Mouse (Mus musculus) liver, embryonic 14.5 days (tissue): ENCODE data around the gene Zfp689. TPM values are rescaled to one million over a fixed set of nuclear protein-coding genes. Genes with fewer than 3 reads are reported as not detected.
"Not testable (repeated sequence)": the region's sequence is repeated elsewhere in the genome, so short reads cannot be mapped to it uniquely, and the experiment has no call there.

ENCODE experiments used
- ATAC-seq: fragments of 200-750 bp; cut with Nextera tagmentation; 2 replicates; pipeline ENCODE4 v1.8.0; 2017; ENCODE audit warnings: moderate number of reproducible peaks, mild to moderate bottlenecking, moderate library complexity; ENCODE audit not compliant: insufficient read depth
- DNase-seq, 3 experiments: peaks; one replicate each; pipeline ENCODE4 v3.0.0-alpha.2; 2012 to 2013; ENCODE audit warnings: low read depth in 3 of 3, low spot score in 3 of 3
- H3K27ac ChIP-seq: fragments of 300-500 bp; sonication (generic); 2 replicates; pipeline ENCODE4 v1.5.1; 2014; ENCODE audit warnings: moderate library complexity, mild to moderate bottlenecking, control low read depth, inconsistent platforms
- H3K27me3 ChIP-seq: fragments of 300-500 bp; sonication (generic); 2 replicates; pipeline ENCODE4 v1.6.1; 2014; ENCODE audit warnings: mild to moderate bottlenecking, low read length, moderate library complexity; ENCODE audit not compliant: control insufficient read depth, insufficient read depth
- H3K36me3 ChIP-seq: fragments of 300-500 bp; sonication (generic); replicated peaks from 2 replicates; pipeline ENCODE4 v1.6.1; 2014; ENCODE audit warnings: low read depth; ENCODE audit not compliant: control insufficient read depth, insufficient read depth
- H3K4me1 ChIP-seq, 2 experiments: fragments of 200-500 bp in 1 of 2; fragments of 300-500 bp in 1 of 2; sonication (generic) in 1 of 2; replicated peaks; 2 replicates each; pipeline ENCODE4 v1.6.1; 2012 to 2014; ENCODE audit warnings: antibody characterized with exemption in 1 of 2, inconsistent platforms in 1 of 2, low read length in 1 of 2; ENCODE audit not compliant: control insufficient read depth in 2 of 2, insufficient read depth in 2 of 2
- H3K4me2 ChIP-seq: fragments of 300-500 bp; sonication (generic); 2 replicates; pipeline ENCODE4 v1.6.1; 2014; ENCODE audit warnings: low read depth, mild to moderate bottlenecking, control low read depth, moderate library complexity
- H3K4me3 ChIP-seq, 2 experiments: fragments of 200-500 bp in 1 of 2; fragments of 300-500 bp in 1 of 2; sonication (generic) in 1 of 2; 2 replicates each; pipeline ENCODE4 v1.5.1; 2012 to 2014; ENCODE audit warnings: low read depth in 2 of 2, low read length in 2 of 2, mild to moderate bottlenecking in 2 of 2, control low read depth in 1 of 2, inconsistent platforms in 1 of 2, moderate library complexity in 1 of 2; ENCODE audit not compliant: insufficient read depth in 1 of 2
- H3K9ac ChIP-seq: fragments of 300-500 bp; sonication (generic); replicated peaks from 2 replicates; pipeline ENCODE4 v1.6.1; 2014; ENCODE audit warnings: mild to moderate bottlenecking, control low read depth, moderate library complexity
- H3K9me3 ChIP-seq: fragments of 300-500 bp; sonication (generic); 2 replicates; pipeline ENCODE4 v1.6.1; 2016; ENCODE audit warnings: low read length, mixed read lengths; ENCODE audit not compliant: control insufficient read depth
- CTCF ChIP-seq: IDR thresholded peaks from 2 replicates; pipeline ENCODE4 v1.5.1; 2016; ENCODE audit warnings: antibody characterized with exemption, low read depth, control low read depth
- EP300 ChIP-seq: IDR thresholded peaks from 2 replicates; pipeline ENCODE4 v1.6.1; 2016; ENCODE audit warnings: antibody characterized with exemption, low read depth
- WGBS: fragments of 180-500 bp; shearing (Covaris S2); extraction: QIAGEN DNeasy Blood & Tissue Kit; methylation state at CpG from one replicate; pipeline ENCODE4 v1.1.7; 2014; ENCODE audit not compliant: insufficient replicate concordance; 5-methylcytosine and 5-hydroxymethylcytosine counted together
- polyA plus RNA-seq, 2 experiments: library from polyadenylated mRNA; depleted of rRNA in 1 of 2; stranded (reverse) in 1 of 2; unstranded in 1 of 2; fragments of >200 nt; fragmentation: Nextera tagmentation in 1 of 2; extraction: Ambion mirVana in 1 of 2; gene quantifications; 2 replicates each; pipeline versions ENCODE4 v1.2.1 to v1.2.3; 2012 to 2014

Gene Zfp689
- polyA plus RNA-seq, 2 experiments = 1.3 to 1.8 TPM

DNA sequence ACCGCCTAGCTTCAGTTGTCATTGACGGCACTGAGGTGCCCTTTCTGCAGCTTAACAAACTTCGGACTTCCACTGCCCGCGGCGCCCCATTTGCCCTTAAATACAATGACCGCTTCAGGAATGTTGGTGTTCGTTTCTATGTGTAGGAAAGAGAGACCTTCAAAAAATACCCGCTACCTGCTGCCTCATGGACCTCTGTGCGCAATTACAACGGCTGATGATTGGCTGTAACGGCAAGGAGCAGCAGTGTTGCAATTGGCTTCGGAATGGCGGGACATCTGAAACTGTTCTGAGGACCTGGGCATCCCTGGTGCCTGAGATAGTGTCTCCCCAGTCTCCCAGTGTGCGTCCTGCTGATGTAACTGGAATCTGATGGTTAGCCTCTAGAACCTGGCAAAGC lies 26.7 kb downstream of the Zfp689 start:
- Histone ChIP-seq H3K27me3 (peaks cover 4% of the 10 kb centered on the region; the same call in 1 of the 2 replicates), H3K27ac (no peak overlapping the region), H3K4me1 (peaks cover 5 to 15% of the 10 kb centered on the region in 2 experiments; a peak in 2 of 4 replicates), H3K4me2 (peak overlapping the region; percentile 99), H3K9me3 (no peaks in the 10 kb centered on the region), H3K4me3 (peak overlapping the region; percentile 87 to 92), H3K36me3 (no peaks in the 10 kb centered on the region), H3K9ac (peak overlapping the region; percentile 83)
- TF ChIP-seq CTCF = no peak
- no peak for TF ChIP-seq EP300
- DNase-seq (peak; percentile 37 to 42 (median 41)), ATAC-seq (peak; percentile 57)
- 1% methylated on average over 15 of the region's 15 CpGs for WGBS

DNA sequence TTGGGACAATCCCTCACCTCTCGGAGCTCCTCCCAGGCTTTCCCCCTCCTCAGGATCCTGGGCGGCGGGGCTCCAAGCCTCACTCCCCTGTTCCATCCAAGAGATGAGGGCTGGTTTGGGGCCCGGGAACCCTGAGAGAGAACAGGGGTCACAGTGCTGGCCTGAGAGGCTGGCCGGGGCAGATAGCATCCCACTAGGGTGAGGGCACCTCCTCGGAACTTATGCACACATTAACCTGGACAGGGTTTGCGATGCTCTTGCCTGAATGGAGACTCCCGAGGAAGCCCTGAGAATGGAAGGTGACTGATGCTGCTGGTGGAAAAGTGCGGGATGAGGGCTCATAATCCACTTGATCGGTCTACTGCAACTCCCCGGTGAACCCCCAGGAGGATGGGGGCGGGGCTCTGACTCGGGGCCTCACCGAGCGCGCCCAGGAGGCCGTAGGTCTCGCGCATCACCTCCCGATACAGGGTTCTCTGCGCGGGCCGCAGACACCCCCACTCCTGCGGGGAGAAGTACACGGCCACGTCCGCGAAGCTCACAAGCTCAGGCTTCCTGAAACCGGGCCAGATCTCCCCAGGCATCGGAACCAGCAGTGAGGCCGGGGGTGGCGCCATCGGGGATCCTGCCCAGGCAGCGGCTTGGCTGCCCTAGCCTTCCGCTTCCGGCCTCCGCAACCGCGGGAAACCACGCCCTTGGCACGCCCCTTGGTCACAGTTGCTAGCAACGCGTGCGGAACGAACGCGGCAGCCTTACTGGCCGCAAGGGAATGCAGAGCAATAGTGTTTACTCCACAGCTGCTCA lies 27.4 kb downstream of the Zfp689 start, which contains the start of gene Zfp688:
Gene Zfp688 (minus strand): TSS at position 681 of the 804 bp plus-strand sequence.
- under 1% methylated on average over 48 of the region's 48 CpGs for WGBS

DNA sequence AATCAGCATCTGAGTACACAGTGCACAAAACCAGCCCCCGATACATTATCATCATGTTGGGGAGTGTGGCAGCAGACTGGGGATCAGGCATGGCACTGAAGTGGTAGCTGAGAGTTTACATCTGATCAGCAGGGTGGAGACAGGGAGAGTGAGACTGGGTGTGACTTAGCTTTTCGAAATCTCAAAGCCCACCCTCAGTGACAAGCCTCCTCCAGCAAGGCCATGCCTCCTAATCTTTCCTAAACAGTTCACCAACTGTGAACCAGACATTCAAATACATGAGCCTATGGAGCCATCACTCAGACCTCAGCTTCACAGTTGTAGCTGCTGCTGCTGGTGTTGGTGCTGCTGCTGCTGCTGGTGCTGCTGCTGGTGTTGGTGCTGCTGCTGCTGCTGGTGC lies 37.5 kb downstream of the Zfp689 start:
- H3K27ac ChIP-seq = no peak overlapping the region
- no peak for ATAC-seq
- H3K4me3 ChIP-seq = no peak overlapping the region
- TF ChIP-seq CTCF (no peak), EP300 (no peak)
- no peaks in the 10 kb centered on the region for H3K9me3 ChIP-seq
- 39% methylated on average over 2 of the region's 2 CpGs for WGBS
- H3K9ac ChIP-seq = no peak overlapping the region
- H3K4me2 ChIP-seq = no peak overlapping the region
- no peak for DNase-seq
- H3K27me3 ChIP-seq = no peaks in the 10 kb centered on the region
- H3K36me3 ChIP-seq = no peaks in the 10 kb centered on the region
- 0 out of 4 replicates have a peak, but pooled peaks cover 0 to 4% of the 10 kb centered on the region in 2 experiments for H3K4me1 ChIP-seq

More for the DNA sequence above, 27.4 kb downstream of the Zfp689 start, which contains the start of gene Zfp688:
- peak within 1 kb of the TSS; percentile 87 to 92 for H3K4me3 ChIP-seq
- DNase-seq = peak; percentile 79 to 85 (median 83)
- no peaks in the 10 kb centered on the region for H3K9me3 ChIP-seq
- H3K27me3 ChIP-seq = peaks cover 4% of the 10 kb centered on the region; the same call in 1 of the 2 replicates
- TF ChIP-seq EP300 (no peak), CTCF (peak; percentile 27)
- peak; percentile 96 for ATAC-seq
- H3K9ac ChIP-seq = peak within 1 kb of the TSS; percentile 83
- H3K27ac ChIP-seq = peak within 1 kb of the TSS; percentile 47
- H3K4me2 ChIP-seq = peak within 1 kb of the TSS; percentile 99
- no peaks in the 10 kb centered on the region for H3K36me3 ChIP-seq
- peaks cover 5 to 15% of the 10 kb centered on the region in 2 experiments; a peak in 2 of 4 replicates for H3K4me1 ChIP-seq

DNA sequence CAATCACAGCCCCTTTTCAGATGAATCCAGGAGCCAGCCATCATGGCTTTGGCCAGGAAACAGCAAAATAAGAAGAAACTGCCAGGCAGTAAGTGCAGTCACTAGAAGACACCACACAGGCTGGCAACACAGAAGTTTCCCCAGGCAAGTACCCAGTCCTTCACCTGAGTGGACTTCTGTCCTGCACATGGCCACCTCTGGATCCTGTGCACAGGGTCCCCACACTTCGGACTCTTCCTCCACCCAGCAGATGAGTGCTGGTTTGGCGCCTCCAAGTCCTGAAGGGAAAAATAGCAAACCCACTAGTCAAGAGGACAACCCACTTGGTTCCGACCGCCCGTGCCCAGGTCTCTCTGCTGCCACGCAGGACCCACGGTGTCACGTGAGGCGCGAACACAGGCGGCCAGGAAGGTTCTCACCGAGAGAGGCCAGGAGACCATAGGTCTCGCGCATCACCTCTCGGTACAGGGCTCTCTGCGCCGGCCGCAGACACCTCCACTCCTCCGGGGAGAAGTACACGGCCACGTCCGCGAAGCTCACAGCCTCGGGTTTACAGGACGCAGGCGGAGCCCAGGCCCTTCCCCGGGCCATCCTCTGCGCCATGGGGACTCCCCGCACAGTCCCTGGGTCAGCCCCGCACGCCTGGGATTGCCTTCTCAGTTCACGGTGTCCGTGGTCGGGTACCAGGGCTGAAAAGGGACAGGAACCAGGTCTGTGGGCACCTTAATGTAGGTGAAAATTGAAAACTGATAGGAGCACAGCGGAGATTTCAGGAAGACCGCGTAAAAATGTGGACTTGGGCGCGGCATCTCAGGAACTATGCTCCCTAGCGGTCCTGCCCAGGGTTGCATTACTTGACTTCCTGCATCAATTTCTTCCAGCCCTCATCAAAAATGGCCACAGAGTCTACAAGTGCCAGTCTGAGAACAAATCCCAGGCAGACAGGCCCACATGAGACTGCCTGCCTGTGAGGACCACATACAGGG lies 42.7 kb downstream of the Zfp689 start, which contains the start of gene Zfp764:
Gene Zfp764 (minus strand): TSS at position 821 of the 986 bp plus-strand sequence.
- H3K27ac ChIP-seq, H3K27me3 ChIP-seq, H3K36me3 ChIP-seq, H3K4me1 ChIP-seq, H3K9me3 ChIP-seq: not testable (repeated sequence)
- peak; percentile 55 to 69 (median 67) for DNase-seq
- Histone ChIP-seq H3K4me2 (peak within 1 kb of the TSS; percentile 75), H3K4me3 (peak within 1 kb of the TSS; percentile 56 to 65), H3K9ac (peak within 1 kb of the TSS; percentile 55)
- peak; percentile 78 for ATAC-seq
- peak; percentile 82 for TF ChIP-seq CTCF
- WGBS = 5% methylated on average over 40 of the region's 40 CpGs

DNA sequence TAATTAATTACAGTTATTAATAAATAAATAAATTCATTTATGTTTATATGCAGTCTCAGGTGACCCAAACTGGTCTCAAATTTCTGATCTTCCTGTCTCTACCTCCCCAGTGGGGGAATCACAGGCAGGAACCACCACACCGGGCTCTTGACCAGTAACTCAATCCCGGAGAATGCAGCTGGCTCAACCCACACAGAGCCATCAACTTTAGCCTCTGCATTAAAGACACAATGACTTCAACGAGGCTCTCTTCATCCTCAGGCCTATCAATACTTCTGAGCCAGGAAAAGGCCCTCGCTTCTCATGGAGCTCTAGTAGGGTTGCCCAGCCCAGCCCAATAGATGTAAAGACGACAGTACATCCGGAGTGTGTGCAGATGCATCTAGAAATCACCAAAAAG lies 44.9 kb downstream of the Zfp689 start:
- H3K36me3 ChIP-seq, H3K9me3 ChIP-seq, H3K9ac ChIP-seq, H3K4me2 ChIP-seq, H3K27me3 ChIP-seq, H3K4me1 ChIP-seq, ATAC-seq, DNase-seq, H3K27ac ChIP-seq, H3K4me3 ChIP-seq: not testable (repeated sequence)
- 76% methylated on average over 6 of the region's 6 CpGs for WGBS
